Mouse (Mus musculus) cerebellum, adult 2 months (tissue): ENCODE measurements around the gene Ralbp1. TPM values are rescaled to one million over a fixed set of nuclear protein-coding genes. Genes with fewer than 3 reads are reported as not detected.

Source experiments
- DNase-seq, 2 experiments: peaks; one replicate each; pipeline ENCODE4 v3.0.0; 2021
- H3K27ac ChIP-seq: fragments of 200-500 bp; 2 replicates; pipeline ENCODE4 v1.5.1; 2012; ENCODE audit warnings: low read length, control low read depth, inconsistent platforms; ENCODE audit not compliant: insufficient read depth
- H3K27me3 ChIP-seq: fragments of 200-500 bp; 2 replicates; pipeline ENCODE4 v1.6.1; 2012; ENCODE audit warnings: inconsistent platforms, mild to moderate bottlenecking, low read length, moderate library complexity; ENCODE audit not compliant: control insufficient read depth, insufficient read depth
- H3K4me1 ChIP-seq: fragments of 200-500 bp; 2 replicates; pipeline ENCODE4 v1.6.1; 2011; ENCODE audit warnings: low read length; ENCODE audit not compliant: control insufficient read depth, insufficient read depth
- H3K4me3 ChIP-seq: fragments of 200-500 bp; replicated peaks from 2 replicates; pipeline ENCODE3; 2011; ENCODE audit warnings: mild to moderate bottlenecking, low read depth, low read length, control low read depth; ENCODE audit not compliant: insufficient read depth
- CTCF ChIP-seq: fragments of 200-500 bp; IDR thresholded peaks from 2 replicates; pipeline ENCODE4 v1.5.1; 2011; ENCODE audit warnings: low read depth, mild to moderate bottlenecking, control low read depth, low read length, moderate library complexity, borderline replicate concordance; ENCODE audit not compliant: insufficient read depth
- POLR2A ChIP-seq: fragments of 200-500 bp; IDR thresholded peaks from 2 replicates; pipeline ENCODE4 v1.6.1; 2011; ENCODE audit warnings: low read length, control low read depth, borderline replicate concordance; ENCODE audit not compliant: insufficient read depth
- WGBS: fragments of 180-500 bp; shearing (Covaris S2); methylation state at CpG from one replicate; pipeline ENCODE4 v1.1.7; 2018; 5-methylcytosine and 5-hydroxymethylcytosine counted together
- polyA plus RNA-seq: library from polyadenylated mRNA; depleted of rRNA; stranded (reverse); fragments of >200 nt; gene quantifications from 2 replicates; pipeline ENCODE4 v1.2.3, GENCODE M21; 2012

The Ralbp1 gene
- polyA plus RNA-seq, 1 experiment = 48.5 TPM

DNA sequence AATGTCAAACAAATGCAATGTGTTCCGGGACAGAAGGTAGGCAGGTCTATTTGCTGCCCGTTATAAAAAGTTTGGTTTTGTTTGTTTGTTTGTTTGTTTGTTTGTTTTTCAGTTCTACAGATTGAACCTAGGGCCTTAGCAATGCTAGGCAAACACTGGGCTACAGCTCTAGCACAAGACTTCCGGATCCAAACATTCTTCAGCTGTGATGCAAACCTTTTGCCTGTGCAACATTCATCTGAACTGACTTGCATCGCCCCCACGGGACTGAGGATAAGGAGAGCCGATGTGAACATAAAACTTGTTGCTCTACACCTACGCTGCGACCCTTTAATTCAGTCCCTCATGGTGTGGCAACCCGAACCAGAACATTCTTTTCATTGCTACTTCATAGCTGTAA lies 973 bp upstream of the Ralbp1 start:
- Histone ChIP-seq H3K4me3 (peak overlapping the region; percentile 59), H3K27ac (peak overlapping the region; percentile 94; the same call in 1 of the 2 replicates), H3K27me3 (no peaks in the 10 kb centered on the region), H3K4me1 (no peaks in the 10 kb centered on the region; the same call in 1 of the 2 replicates)
- no peak for TF ChIP-seq POLR2A
- TF ChIP-seq CTCF = no peak
- no peak for DNase-seq
- 62% methylated on average over 9 of the region's 9 CpGs for WGBS

DNA sequence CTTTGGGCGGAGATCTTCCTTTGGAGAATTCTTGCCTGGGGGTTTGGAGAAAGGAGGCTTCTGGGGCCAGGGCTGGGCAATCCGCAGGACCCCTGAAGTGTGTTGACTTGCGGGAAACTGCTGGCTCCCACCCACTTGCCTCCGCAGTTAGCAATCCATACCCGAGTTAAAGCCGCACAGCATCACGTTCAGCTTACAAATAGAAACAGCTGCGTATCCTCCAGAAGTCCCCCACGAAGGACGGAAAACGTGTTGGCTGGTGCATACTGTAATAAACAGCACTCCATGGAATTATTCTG lies 251 bp downstream of the Ralbp1 start:
- peak overlapping the region; percentile 59 for H3K4me3 ChIP-seq
- no peak for DNase-seq
- no peak for TF ChIP-seq CTCF
- no peak for TF ChIP-seq POLR2A
- 1% methylated on average over 11 of the region's 11 CpGs for WGBS
- no peaks in the 10 kb centered on the region; the same call in 1 of the 2 replicates for H3K4me1 ChIP-seq
- peak overlapping the region; percentile 94 for H3K27ac ChIP-seq
- no peaks in the 10 kb centered on the region for H3K27me3 ChIP-seq

DNA sequence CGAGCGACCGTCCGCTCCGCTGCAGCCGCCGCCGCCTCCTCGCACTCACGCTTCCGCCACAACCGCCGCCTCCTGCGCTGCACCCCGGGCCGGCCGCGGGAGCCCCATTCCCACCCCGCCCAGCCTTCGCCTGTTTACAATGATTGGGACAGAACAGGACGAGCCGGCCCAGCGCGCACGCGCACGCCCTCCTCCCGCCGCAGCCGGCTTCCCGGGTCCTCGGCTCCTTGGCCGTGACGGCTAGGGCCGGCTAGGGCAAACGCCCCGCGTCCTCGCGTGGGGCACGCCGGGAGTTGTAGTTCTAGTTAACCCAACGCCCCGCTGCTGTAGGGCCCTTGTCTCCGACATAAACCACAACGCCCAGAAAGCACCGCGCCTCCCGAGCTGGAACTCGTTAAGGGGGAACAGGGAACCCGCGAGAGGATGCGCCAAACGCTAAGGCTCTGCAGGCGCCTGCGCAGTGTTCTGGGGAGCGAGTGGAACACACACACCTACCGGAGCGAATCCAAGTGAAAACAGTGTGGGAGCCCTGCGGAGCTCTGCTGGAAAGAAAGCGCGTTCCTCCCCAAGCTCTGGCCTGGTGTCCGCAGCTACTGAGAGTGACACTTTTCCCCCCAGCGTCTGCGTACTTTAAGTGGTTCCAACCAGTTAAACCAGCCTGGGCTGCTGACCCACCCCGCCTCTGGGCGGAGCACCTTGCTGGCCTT lies 754 bp downstream of the Ralbp1 start:
- no peak for TF ChIP-seq CTCF
- peak; percentile 90; the same call in 1 of the 2 replicates for TF ChIP-seq POLR2A
- under 1% methylated on average over 65 of the region's 67 CpGs for WGBS

DNA sequence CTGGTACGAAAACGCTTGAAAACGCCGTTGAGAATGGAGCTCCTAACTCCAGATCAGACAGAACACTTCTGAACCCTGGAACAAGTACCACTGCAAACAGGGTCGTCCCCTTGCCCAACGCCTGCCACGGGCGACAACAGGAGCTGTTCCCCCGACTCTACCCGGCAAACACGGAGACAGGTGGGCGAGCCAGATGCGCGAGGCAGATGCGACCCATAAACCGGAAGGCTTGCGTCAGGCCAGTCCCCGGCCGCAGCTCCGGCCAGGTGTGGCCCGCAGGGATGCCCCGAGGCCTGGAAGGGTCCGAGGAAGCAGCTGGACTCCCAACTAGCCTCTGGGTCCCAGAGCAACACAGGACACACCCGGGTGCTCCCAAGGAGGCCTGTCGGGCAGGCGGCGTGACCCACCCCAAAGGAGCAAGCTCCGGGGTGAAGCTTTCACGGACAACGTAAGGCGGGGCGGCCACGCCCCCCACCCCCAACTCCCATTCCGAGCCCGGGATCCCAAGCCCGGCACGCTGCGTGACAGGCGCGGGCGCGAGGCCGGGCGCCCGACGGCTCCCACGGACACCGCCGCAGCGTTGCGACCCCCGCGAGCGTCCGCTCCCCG lies 1.4 kb downstream of the Ralbp1 start:
- Histone ChIP-seq H3K4me1 (peaks cover 3% of the 10 kb centered on the region), H3K4me3 (peak overlapping the region; percentile 68), H3K27ac (peak overlapping the region; percentile 52; the same call in 1 of the 2 replicates), H3K27me3 (no peaks in the 10 kb centered on the region)
- WGBS = under 1% methylated on average over 49 of the region's 56 CpGs
- TF ChIP-seq CTCF (no peak), POLR2A (no peak)
- no peak for DNase-seq

More for the DNA sequence above, 754 bp downstream of the Ralbp1 start:
- peak; percentile 100 for DNase-seq
- H3K27ac ChIP-seq = peak overlapping the region; percentile 94
- no peaks in the 10 kb centered on the region for H3K27me3 ChIP-seq
- peak overlapping the region; percentile 68 for H3K4me3 ChIP-seq
- no peaks in the 10 kb centered on the region; the same call in 1 of the 2 replicates for H3K4me1 ChIP-seq

DNA sequence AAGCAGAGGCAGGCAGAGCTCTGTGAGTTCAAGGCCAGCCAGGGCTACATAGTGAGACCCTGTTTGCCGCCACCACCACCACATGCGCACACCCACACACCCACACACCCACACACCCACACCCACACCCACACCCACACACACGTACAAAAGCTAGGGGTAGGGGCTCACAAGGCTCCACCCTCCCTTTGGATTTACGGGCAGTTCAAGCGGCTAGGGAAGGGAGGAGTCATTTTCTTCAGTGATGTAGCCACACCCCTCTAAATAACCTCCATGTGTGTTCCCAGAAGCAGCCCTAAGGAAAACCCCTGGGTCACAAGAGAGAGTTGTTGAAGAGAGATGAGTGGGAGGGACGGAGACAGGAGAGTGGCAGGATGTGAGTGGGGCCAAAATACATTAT lies 8.6 kb downstream of the Ralbp1 start:
- Histone ChIP-seq H3K4me1 (peaks cover 30% of the 10 kb centered on the region), H3K27ac (no peak overlapping the region), H3K27me3 (no peaks in the 10 kb centered on the region), H3K4me3 (no peak overlapping the region)
- DNase-seq = no peak
- TF ChIP-seq POLR2A = no peak
- no peak for TF ChIP-seq CTCF
- whole genome bisulfite sequencing = 86% methylated on average over 6 of the region's 6 CpGs

DNA sequence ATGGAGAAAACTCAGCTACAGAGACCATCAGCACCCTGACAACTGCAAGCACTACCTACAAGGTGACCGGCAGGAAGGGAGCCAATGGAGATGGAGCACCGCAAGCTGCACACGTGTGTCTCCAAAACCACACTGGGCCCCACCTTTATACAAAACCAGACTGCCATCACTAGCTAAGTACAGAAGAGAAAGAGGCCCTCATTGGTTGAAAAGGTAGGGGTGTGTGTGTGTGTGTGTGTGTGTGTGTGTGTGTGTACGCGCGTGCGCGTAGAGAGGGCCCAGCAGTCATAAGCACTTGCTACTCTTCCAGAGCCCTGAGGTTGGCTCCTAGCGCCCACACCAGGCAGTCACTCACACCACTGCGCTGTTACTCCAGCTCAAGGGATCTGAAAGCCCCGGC lies 11.8 kb downstream of the Ralbp1 start:
- Histone ChIP-seq H3K27ac (no peak overlapping the region), H3K4me3 (no peak overlapping the region), H3K27me3 (no peaks in the 10 kb centered on the region), H3K4me1 (peaks cover 25% of the 10 kb centered on the region)
- DNase-seq = no peak
- 89% methylated on average over 11 of the region's 11 CpGs for WGBS
- no peak for TF ChIP-seq POLR2A
- TF ChIP-seq CTCF = no peak

DNA sequence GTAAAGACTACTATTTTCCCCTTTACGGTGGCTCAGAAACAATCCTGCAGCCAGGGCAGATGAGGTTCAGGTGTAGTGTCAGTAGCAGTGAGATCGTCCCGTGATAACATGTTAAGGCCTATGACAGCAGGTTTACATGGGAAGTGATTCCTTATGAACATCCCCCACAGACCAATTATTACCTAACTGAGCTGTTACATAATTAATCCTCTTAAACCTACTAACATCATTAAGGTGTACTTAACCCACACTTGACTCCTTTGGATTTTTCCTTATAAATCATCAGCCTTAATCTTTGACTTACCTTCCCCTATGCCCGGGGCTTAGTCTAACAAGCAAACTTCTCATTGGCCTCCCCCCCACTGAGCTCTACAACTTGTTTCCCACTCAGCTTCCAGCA lies 12.4 kb downstream of the Ralbp1 start:
- H3K27me3 ChIP-seq = no peaks in the 10 kb centered on the region
- 83% methylated on average over 4 of the region's 4 CpGs for WGBS
- TF ChIP-seq CTCF = no peak
- TF ChIP-seq POLR2A = no peak
- peaks cover 24% of the 10 kb centered on the region for H3K4me1 ChIP-seq
- no peak for DNase-seq
- no peak overlapping the region for H3K4me3 ChIP-seq
- no peak overlapping the region for H3K27ac ChIP-seq

DNA sequence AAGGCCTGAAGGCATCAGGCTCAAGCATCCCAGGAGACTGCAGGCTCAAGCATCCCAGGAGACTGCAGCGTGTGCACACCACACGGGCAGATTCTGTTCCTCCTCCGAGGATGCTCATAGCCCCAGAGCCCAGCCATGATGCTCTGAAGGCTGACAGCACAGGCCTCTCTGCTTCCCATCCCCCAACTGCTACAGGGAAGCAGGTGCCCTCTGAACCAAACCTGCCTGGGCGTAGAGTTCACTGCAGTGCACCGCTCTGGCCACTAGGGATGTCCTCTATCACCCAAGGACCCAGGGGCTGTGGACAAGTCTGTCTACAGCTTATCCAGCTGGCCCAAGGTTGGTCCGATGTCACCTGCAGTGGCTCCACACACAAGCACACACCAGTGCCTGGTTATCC lies 12.9 kb downstream of the Ralbp1 start:
- H3K27ac ChIP-seq = no peak overlapping the region
- peak; percentile 56 to 61 for DNase-seq
- no peak overlapping the region for H3K4me3 ChIP-seq
- 39% methylated on average over 6 of the region's 6 CpGs for WGBS
- TF ChIP-seq CTCF = peak; percentile 64; the same call in 1 of the 2 replicates
- no peak for TF ChIP-seq POLR2A
- no peaks in the 10 kb centered on the region for H3K27me3 ChIP-seq
- peaks cover 24% of the 10 kb centered on the region for H3K4me1 ChIP-seq
